Mouse (Mus musculus): ENCODE data around the gene Adat2. TPM values are rescaled to one million over a fixed set of nuclear protein-coding genes. Genes with fewer than 3 reads are reported as not detected.

The Adat2 gene
- polyA plus RNA-seq (2012; rRNA removed) = 2.9 and 3.5 TPM in 2 replicates

DNA sequence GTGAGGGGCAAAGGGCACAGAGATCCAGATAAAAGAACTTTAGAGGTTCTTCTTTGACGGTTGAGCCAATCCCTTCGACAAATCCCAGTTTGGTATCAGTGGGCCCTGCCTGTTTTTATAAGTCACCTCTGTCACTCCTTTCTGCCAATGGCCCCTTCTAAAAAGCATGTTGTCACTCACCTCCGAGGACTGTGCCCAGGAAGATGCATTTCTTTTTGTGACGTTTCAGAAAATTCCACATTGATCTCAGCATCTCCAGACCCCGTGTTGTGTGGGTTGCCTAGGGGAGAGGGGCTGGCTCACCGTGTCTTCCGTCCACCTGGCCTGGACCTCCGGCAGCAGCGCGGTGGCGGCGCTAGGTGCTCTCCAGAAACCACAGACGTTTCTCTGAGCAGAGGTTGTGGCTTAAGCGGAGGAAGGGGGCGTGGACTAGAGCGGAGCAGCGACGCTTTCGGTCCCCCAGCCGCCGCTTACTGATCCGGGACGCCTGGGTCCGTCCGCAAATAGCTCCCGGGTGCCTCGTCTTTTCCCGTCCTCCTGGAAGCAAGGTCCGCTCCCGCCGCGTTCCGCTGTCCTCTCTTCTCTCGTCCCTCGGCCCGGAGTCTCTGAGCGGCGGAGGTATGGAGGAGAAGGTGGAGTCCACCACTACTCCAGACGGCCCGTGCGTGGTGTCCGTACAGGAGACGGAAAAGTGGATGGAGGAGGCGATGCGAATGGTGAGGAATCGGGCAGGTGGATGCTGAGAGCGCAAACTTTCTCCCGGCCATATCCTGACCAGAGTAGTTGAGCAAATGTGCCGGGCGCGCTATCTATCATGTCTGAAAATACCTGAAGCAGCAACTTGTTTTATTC lies at the start of gene Adat2, which contains the start of gene Pex3:
TSS of gene Adat2 (plus strand) at position 249 of the 852 bp plus-strand sequence.
TSS of gene Pex3 (minus strand) at position 497 of the 852 bp plus-strand sequence.

Other genes with a start within 250 kb of the Adat2 start
- gene Phactr2, start 78.5 kb upstream of the Adat2 start, polyA plus RNA-seq (2012; rRNA removed) = 1.8 and 2.2 TPM in 2 replicates
- gene Fuca2, start 53.4 kb upstream of the Adat2 start, polyA plus RNA-seq (2012; rRNA removed) = 14.1 and 15.7 TPM in 2 replicates
- 9.5 and 9.8 TPM in 2 replicates for gene Pex3, start 248 bp downstream of the Adat2 start, polyA plus RNA-seq (2012; rRNA removed)

All from liver, embryonic 18 days (tissue).